Mouse (Mus musculus): ENCODE results near the gene Tmem123. TPM values are rescaled to one million over a fixed set of nuclear protein-coding genes. Genes with fewer than 3 reads are reported as not detected.

Tmem123 gene
- total RNA-seq, 2 experiments from 2014 or later = 94.1 to 102 TPM

- DNase-seq (ENCODE audit: low spot score in 2 of 2) = no peak
These were observed 10.7 kb downstream of the Tmem123 start for GRCm38 (mm10) chr9:7774538-7774937.

DNA sequence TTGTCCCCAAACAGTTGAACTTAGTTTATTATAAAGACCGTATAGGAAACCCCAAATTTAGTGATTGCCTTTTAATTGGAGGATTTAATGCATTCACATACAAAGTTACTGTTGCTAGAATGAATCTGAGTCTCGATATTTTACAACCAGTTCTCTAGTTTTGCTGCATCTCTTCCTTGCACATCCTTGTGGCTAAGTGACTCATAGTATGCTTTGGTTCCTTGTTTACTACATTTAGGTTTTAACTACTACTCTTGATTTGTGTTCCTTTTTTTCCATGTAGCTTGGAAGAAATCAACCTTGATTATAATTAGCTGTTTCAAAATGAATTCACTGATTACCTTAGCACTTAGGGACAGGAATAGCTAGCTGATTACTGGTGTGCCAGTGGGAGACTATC, 11.2 kb downstream of the Tmem123 start:
- no peak for DNase-seq (ENCODE audit: low spot score in 2 of 2)

DNA sequence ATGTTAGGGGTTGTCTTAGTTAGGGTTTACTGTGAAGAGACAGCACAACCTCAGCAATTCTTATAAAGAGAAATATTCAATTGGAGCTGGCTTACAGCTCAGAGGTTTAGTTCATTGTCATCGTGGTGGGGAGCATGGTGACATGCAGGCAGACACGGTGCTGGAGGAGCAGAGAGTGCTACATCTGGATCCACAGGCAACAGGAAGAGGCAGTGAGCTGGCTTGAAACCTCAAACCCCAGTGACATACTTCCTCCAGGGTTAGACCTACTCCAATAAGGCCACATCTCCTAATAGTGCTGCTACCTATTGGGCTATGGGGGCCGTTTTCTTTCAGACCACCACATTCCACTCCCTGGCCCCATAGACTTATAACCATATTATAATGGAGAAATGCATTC, 12.1 kb downstream of the Tmem123 start:
- DNase-seq (ENCODE audit: low spot score in 2 of 2) = no peak

GRCm38 (mm10) chr9:7776940-7777339, 13.1 kb downstream of the Tmem123 start:
- no peak for DNase-seq (ENCODE audit: low spot score in 2 of 2)

DNA sequence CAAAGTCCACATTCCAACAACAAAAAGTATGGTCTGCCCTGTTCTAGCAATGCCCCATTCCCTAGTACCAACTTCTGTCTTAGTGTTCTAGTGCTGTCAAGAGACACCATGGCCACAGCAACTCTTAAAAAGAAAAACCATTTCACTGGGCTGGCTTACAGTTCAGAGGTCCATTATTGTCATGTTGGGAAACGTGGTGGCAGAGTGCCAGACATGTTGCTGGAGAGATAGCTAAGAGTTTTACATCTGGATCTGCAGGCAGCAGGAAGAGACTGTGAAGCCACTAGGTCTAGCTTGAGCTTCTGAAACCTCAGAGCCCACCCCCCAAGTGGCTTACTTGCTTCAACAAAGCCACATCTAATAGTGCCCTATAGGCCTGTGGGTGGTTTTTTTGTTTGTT, 13.8 kb downstream of the Tmem123 start:
- DNase-seq (ENCODE audit: low spot score in 2 of 2) = no peak

- no peak for DNase-seq (ENCODE audit: low spot score in 2 of 2)
These were observed 14.9 kb downstream of the Tmem123 start for GRCm38 (mm10) chr9:7778771-7779170.

DNA sequence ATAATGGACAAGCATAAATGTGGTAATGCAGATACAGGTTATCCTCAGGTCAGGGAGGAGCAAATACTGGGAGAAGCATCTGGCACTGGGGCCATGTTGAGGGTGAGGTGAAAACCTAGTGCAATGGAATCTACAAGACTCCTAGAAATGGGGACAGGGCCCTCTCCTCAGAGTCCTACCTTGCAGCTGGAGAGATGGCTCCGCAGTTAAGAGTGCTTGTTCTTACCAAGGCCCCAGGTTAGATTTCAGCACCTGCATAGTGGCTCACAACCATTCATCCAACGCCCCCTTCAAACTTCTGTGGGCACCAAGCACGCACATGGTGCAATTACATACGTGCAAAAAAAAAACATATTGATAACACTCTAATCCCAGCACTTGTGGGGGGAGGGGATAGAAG, 15.9 kb downstream of the Tmem123 start:
- no peak for DNase-seq (ENCODE audit: low spot score in 2 of 2)

DNA sequence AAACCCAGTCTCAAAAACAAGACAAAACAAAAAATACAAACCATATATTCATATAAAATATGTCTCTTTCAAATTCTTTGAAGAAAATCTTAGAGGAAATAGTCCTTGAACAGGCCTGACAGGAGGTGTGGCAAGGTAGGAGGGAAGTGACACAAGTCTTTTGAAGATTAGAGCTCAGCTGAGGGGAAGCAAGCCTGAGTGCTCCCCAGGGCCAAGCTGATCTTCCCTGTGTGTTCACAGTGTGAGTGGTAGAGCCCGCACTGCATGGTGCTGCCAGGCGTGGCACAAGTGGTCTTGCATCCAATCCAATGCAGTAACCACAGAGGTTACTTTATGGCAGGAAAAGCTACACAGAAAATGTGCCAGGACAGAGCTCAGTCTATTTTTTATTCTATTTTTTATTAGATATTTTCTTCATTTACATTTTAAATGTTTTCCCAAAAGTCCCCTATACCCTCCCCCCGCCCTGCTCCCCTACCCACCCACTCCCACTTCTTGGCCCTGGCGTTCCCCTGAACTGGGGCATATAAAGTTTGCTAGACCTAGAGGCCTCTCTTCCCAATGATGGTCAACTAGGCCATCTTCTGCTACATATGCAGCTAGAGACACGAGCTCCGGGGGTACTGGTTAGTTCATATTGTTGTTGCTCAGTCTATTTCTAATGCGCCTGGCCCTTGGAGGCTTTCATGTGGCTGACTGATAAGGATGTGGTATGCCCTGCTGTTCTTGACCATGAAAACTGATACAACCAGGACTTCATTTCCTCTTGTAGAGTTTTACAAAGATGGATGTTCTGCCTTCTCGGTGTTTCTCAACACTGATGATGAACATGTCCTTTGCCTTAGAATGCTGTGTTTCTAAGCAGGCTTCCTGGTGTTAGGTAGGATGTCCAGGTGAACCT, 16.7 kb downstream of the Tmem123 start:
- DNase-seq (ENCODE audit: low spot score in 2 of 2) = no peak

GRCm38 (mm10) chr9:7783823-7784614, 20.2 kb downstream of the Tmem123 start:
- DNase-seq (ENCODE audit: low spot score in 2 of 2) = no peak

DNA sequence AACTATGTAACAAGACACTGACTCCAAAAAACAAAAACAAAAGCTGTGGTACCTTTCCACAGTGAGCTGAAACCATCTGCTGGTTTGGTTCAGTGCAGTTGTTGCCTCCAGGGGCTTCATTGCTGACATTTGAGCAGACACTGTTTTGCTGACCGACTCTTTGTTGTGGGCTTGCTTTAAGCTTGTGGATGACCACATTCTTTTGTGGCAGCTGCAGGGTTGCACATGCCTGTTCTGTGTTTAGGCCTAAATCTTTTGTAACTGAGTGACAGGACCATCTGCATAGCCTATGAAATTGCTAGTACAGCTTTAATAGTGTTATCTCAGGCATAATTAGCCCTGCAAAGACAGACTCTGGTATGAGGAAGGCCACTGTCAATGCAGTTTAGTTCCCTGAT, 20.8 kb downstream of the Tmem123 start:
- no peak for DNase-seq (ENCODE audit: low spot score in 2 of 2)

GRCm38 (mm10) chr9:7785396-7785795, 21.6 kb downstream of the Tmem123 start:
- no peak for DNase-seq (ENCODE audit: low spot score in 2 of 2)

DNA sequence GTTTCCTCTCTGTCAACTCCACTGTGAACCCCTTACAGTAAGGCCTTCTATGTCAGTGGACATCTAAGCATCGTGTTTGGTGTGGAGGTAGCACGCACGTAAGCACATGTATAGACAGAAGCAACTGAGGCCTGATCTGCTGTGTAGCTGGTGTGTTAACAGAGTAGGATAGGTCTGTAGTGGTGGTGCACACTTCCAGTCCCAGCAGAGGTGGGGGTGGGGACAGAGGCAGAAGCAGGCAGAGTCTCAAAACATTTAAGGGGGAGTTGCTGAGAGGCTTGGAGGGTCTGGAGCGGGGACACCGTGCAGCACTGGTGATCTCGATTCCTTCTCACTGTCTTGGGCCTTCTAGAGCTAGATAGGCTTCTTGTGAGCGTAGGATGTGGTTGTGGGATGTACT, 22.2 kb downstream of the Tmem123 start:
- no peak for DNase-seq (ENCODE audit: low spot score in 2 of 2)

GRCm38 (mm10) chr9:7788411-7788810, 24.6 kb downstream of the Tmem123 start:
- DNase-seq (ENCODE audit: low spot score in 2 of 2) = no peak

GRCm38 (mm10) chr9:7789764-7790575, 26.1 kb downstream of the Tmem123 start:
- no peak for DNase-seq (ENCODE audit: low spot score in 2 of 2)

GRCm38 (mm10) chr9:7790580-7791084, 26.8 kb downstream of the Tmem123 start:
- DNase-seq (ENCODE audit: low spot score in 2 of 2) = no peak

- no peak for DNase-seq (ENCODE audit: low spot score in 2 of 2)
These were observed 29.7 kb downstream of the Tmem123 start for GRCm38 (mm10) chr9:7793561-7793960.

DNA sequence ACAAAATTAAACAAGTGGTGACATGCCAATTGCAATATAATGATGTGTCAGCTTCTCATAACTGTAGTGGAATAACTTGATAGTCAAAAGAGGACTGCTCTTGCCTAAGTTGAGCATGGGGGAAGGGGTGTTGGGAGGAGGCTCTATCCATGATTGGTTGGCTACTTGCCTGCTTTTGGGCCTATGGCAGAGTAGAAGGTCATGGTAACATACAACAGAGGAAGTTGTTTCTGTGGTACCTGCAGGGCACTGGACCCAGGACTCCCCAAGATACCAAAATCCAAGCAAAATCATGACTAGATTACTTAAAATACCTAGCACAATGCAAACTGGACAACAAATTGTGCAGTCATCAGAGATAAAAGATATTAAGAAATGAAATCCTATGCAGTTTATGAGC, 31.7 kb downstream of the Tmem123 start:
- DNase-seq (ENCODE audit: low spot score in 2 of 2) = no peak

DNA sequence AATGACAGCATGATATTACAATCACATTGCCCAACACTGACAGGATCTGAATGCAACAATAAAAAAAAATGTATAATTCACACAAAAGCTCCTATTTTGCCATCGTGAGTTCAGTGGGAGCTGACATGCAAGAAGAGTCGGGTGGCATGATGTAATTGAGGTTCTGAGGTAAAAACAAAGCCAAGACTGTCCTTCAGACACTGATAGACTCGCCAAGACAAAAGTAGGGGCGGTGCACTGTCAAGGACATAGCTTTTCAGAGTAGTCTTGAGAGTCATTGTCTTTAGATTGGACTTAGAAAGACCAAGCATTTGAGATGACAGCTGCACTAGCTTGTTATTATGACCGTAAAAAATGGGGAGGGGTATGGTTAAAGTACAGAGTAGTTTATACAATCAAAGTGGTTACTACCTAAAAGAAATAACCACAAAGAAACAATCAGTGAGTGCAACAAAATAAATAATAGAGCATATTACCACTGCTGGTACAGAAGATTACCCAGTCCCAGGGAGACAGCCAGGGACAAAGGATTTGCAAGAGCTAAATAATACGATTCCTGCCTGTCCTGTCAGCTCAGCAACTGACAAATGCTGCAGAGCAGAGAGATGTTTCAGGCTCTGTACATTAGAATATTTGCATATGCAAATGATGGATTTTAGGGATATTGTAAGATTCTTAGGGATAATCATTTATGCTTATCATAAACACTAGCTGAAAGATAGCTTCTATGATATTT, 32.5 kb downstream of the Tmem123 start:
- DNase-seq (ENCODE audit: low spot score in 2 of 2) = no peak

DNA sequence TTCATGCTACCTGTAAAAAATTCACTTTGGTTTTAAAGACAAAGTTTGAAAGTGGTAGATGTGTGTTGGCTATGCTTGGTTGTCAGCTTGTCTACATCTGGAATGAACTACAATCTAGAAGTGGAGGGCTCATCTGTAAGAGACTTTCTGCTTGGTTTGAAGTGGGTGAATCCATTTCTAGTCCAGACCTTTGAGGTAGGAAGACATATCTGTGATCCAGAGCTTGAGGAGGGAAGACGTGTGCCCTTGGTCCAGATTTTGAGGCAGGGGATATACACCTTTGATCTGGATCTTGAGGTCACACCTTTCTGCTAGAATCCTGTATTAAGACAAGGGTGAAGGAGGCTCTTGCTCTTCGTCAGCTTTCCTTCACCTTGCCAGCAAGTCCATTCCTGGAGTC, 33.7 kb downstream of the Tmem123 start:
- no peak for DNase-seq (ENCODE audit: low spot score in 2 of 2)

- no peak for DNase-seq (ENCODE audit: low spot score in 2 of 2)
These were observed 34.7 kb downstream of the Tmem123 start for GRCm38 (mm10) chr9:7798555-7798954.

DNA sequence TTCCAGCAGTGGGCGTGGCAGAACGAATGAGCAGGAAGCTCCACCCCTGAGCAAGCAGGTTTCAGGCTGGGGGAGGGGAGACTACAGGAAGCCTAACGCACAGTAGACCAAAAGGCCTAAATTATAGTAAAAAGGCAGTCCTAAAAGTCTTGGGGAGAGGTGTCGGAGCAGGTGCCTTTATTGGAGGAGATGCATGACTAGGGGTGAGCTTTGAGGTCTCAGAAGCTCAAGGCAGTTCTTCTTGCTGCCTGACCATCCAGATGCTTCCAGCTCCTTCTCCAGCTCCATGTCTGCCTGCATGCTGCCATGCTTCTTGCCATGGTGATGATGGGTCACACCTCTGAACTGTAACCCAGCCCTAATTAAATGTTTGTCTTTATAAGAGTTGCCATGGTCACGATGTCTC, 41.3 kb downstream of the Tmem123 start:
- no peak for DNase-seq (ENCODE audit: low spot score in 2 of 2)
